Mouse (Mus musculus) left cerebral cortex, postnatal 10 days (tissue): ENCODE results near the gene Iqschfp. TPM values are rescaled to one million over a fixed set of nuclear protein-coding genes. Genes with fewer than 3 reads are reported as not detected.
A peak's percentile ranks its signal among the peaks of the same experiment; 100 is the strongest.

ENCODE experiments used
- DNase-seq, 2 experiments: peaks; one replicate each; pipeline ENCODE4 v3.0.0; 2021 to 2022; ENCODE audit warnings: low spot score in 2 of 2, mixed read lengths in 1 of 2; ENCODE audit errors: extremely low spot score in 1 of 2
- intact Hi-C: fragments of 180-260 bp; cut with DNase I; formaldehyde crosslinking; loops from one replicate; pipeline ENCODE4 v1.15.1; 2025
- total RNA-seq, 2 experiments: library from RNA; stranded (reverse); gene quantifications; 2 replicates each; pipeline ENCODE4 v1.2.3; 2021

The Iqschfp gene
- total RNA-seq, 2 experiments from 2014 or later, result 9.6 to 11.7 TPM

DNA sequence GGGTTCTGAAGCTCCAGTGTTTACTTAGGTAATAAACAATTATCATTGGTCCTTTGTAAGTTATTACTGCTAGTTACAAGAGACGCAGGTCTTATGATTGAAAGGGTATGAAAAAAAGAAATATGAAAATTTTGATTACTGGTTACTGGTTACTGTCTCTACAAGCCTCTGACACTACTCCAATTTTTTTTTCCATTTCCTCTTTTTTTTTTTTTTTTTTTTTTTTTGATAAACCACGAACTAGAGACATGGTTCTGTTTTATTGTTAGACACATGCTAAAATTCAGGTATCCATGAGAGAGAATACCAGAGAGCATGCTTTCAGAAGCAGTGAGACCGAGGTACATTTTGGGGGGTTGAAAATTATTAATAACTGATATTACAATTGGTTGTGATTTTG, 43.8 kb downstream of the Iqschfp start:
- DNase-seq, result no peak
- intact Hi-C loops, result no loop called here

DNA sequence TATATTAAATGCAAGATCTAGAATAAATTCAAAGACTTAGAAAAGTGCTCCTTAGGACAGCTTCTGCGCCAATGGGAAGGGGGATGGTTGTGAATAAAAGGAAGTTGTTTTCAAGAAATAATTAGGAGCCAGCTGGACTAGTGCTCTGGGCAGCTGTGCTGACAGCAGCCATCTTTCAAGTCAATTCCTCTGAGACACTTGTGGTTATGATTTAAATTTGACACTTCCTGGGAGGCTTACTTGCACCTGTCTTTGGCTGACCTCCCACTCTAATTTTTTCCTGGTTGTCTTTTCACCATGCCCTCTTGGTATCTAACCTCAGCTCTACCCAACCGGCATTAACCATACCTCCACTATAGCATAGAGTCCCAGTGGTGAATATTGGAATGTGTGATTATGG, 55.0 kb downstream of the Iqschfp start:
- DNase-seq, result no peak
- intact Hi-C loops, result no loop called here

DNA sequence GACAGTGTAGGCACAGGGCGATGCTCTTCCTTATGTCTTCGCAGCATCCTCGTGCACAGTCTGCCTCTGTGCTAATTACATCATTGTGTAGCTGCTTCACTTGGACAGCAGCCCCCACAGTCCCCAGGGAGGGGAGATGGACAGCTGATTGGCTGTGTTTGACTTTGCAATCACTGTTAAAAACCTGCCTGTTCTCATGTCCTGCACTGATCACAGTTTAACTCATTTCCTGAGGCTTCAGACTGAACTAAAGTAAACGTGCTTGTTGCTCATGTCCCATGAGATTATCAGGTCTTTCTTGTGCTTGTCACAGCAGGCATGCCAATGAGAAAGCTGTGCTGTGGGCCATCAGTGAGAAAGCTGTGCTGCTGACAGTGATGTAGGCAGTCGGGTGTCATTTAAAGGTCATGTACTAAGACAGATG, 60.5 kb downstream of the Iqschfp start:
- no peak for DNase-seq

DNA sequence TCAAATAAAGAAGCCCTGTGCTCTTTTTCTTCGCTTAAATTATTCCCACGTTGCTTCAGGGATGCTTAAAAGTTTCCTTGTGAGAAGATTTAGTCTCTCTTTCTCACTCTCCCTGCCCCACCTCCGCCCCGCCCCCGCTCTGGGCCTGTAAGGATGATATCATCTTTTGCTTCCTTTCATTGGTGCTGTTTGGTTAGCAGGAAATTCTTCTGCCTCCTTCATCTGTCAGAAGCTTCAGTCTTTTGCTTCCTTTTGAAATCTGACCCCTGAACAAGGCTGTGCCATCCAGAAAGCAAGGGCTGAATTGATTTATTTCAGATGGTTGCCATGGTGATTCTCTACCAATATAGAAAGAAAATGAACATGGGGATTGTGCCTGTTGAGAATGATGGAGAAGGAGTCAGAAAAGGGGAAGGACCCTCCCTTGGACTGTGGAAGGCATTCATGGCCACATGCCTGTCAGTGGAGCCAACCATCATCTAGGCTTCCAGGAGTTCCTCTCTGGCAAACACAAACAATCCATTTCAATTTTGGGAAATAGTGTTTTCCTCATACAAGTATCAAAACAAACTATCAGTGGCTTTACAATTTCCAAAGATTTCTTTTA, 62.5 kb downstream of the Iqschfp start:
- peak in 1 of 2 experiments; percentile 56 for DNase-seq
- intact Hi-C loops, result no loop called here

More for the DNA sequence above, 60.5 kb downstream of the Iqschfp start:
- intact Hi-C loops, result no loop called here

DNA sequence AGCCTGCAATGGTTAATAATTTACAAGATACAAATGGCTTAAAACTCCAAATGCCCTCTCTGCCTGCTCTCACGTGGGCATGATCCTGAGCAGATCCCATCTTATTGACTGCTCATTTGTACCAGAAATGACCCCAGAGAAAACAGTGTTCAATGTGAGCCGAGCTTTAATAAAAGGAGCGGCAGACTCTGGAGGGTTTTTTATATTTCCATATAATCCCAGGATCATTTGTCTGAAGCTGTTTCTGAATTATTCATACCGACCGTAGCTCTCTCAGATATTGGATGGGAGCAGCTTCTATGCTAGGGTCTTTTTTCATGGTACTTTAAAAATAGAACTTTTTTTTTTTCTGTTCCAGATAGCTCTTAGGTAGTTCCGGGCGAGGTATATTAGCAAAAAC, 67.6 kb downstream of the Iqschfp start:
- intact Hi-C loops, result no loop called here
- no peak for DNase-seq

DNA sequence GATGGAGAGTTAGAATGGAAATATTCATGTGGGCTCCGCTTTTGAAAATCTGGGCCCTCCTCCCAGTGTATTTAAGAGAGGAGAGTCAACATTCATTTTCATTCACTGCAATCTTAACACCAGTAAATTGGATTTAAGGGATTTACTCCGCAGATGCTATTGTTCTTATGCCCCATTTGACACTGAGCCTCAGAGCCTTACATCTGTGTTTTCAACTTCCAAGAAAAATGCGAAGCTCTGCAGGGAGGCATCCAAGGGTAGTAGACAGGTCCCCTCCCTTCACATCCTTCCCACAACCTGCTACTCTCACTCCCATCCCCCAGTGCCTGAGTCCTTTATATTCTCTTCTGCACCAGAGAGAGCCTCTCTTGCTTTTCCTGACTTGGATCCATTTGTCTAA, 68.1 kb downstream of the Iqschfp start:
- no peak for DNase-seq
- intact Hi-C loops, result no loop called here

GRCm38 (mm10) chr3:67960727-67961126, 68.7 kb downstream of the Iqschfp start:
- intact Hi-C loops, result no loop called here
- DNase-seq, result no peak

DNA sequence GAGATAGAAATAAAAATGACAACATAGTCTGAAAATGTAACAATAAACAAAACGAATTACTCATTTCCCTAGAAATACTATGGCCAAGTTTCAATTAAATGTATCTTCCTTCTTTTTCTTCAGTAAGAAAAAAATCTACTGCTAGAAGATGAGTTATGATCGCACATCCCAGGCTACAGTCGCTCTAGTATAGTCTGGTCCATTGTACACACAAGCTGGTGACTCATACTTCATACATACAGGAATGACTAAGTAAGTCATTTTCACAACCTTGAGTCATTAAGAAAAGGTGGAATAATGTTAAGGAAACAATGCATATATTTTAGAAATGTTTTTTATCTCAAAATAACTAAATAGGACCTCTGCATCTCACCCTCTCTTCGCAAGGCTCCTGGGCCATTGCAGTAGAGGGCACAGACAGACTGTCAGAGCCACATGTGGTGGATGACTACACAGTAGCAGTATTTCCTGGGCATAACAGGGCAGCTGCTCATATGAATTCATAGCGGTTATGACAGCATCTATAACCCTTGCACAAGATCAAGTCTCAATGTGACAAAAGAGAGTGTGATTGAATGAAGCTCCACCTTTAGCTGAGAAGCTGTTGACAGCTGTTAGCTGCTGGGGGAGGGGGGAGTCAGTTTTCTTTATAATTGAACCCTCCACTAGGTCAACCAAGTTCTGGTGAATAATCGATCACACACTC, 70.1 kb downstream of the Iqschfp start:
- intact Hi-C loops, result no loop called here
- no peak for DNase-seq

DNA sequence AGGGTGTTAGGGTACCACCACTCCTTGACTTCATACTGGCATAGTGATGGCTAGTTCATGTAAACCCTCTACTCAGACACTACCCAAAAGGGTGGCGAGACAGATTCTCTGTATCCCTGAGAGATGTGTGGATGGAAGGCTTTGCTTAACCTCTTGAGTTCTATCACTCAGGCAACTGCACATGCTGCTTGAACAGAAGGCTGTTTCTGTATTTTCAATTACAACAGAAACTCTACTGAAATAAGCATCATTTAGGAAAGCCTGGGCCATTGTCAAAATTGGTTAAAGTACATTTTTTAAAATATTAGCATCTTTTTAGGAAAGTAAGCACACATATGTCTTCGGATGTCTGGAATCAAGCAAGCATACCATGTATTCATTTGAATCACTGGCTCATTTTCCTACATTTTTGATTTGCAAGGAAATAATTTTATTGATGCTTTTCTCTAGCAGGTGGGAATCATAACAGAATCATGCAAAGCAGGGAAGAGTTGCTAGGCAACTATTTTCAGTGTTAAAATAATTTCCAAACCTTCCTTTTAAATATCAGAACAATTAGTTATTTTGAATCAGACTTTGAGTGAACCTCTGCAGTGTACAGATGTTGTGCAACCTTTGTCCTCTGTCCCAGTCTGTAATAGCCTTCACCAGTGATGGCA, 82.4 kb downstream of the Iqschfp start:
- no peak for DNase-seq
- intact Hi-C loops, result no loop called here

DNA sequence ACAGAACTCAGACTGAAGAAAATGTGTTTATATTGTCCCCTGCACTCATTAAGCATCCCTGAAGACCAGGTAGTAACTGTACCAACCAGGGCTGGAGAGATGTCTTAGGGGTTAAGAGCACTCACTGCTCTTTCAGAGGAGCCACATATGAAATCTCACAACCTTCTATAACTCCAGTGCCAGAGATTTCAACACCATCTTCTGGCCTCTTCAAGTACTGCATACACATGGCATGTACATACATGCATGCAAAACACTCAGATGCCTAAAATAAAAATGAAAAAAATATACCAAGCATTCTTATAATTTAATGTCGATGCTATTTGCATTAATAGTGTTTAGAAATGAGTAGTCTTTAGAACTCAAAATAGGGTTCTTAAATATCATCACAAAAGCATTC, 88.0 kb downstream of the Iqschfp start:
- intact Hi-C loops, result no loop called here
- DNase-seq, result no peak

- intact Hi-C loops, result no loop called here
- no peak for DNase-seq
Measured at GRCm38 (mm10) chr3:67983329-67983728, 91.3 kb downstream of the Iqschfp start.

DNA sequence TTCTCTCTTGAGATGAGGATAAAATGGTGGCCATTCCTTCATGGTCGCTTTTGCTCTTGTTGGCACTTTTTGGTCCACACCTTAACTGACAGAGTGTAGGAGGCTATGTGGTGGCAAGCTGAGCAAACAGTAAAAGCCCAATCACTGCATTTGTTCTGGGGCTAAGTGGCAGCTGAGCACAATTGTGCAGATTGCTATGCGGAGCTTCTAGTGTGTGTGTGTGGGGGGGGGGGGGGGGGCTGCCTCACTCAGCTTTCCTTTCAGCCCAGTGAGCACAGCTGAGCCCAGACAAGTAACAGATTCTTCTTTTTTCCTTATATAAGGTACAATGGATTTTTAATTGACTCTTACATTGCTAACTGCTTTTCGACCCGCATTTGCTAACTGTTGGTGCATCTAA, 110.4 kb downstream of the Iqschfp start:
- intact Hi-C loops, result no loop called here
- no peak for DNase-seq

DNA sequence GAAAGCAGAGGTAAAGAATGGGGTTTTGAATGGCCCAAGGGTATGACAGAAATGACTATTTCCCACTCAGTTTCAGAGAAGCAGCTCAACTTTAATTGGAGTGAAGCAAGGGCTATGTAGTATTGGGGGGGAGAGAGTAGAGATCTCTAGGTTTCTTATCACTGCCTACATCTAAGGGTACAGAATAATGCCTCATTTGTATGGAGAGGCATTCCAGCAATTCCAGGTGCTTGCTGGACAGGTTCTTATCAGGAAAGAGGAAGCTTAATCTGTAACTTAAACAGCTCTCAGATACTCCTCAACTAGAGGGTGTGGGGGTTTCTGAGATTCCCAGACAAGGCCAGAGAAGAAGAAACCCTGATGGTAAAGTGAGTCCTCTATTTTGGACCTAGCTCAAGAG, 120.3 kb downstream of the Iqschfp start:
- no peak for DNase-seq
- intact Hi-C loops, result no loop called here

GRCm38 (mm10) chr3:68015786-68016185, 123.8 kb downstream of the Iqschfp start:
- no peak for DNase-seq
- intact Hi-C loops, result no loop called here

DNA sequence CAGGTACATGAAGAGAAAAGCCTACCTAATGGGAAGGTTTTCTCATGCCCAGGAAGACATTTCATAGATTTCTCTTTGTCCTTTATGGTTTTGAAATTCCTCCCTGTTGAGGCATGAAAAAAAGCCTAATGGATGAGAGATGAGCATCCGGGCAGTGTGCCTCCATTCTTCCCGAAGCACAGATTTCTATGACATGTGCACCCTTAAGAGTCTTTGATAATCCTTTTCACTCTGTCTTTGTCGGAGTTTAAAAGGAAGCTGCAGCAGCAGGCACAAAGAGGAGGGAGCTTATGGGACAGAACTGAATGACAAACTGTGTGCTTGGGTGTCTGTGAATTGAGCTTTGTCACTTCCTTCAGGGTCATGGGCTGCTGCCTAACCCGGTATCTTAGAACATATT, 127.4 kb downstream of the Iqschfp start:
- DNase-seq, result no peak
- intact Hi-C loops, result no loop called here

DNA sequence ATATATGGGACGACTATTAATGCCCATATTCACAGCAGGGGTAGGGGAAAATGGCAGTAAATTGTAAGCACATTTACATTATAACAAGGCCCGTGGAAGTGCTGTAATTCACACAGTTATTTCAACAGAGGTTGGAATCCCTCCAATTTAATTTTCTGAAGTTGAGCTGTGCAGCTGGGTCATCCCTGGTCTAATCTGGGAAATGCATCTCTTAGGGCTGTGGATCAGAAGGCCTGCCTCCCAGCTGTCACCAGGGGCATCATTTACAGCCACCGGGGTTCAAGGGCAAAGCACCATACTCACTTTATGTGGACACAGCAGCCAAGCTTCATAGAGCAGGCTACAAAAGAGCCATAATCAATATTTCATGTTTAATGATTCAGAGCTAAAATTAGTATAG, 144.1 kb downstream of the Iqschfp start:
- DNase-seq, result no peak
- intact Hi-C loops, result no loop called here

- DNase-seq, result no peak
- intact Hi-C loops, result loop anchor here (10.0 kb wide), 1 partner anchor 148 kb away; the partner anchor contains the start of genes Iqcj and Iqschfp
Measured at GRCm38 (mm10) chr3:68042951-68043350, 150.9 kb downstream of the Iqschfp start.

- intact Hi-C loops, result loop anchor here (2.0 to 10.0 kb wide), 3 partner anchors 151 to 533 kb away; partner anchors contain the start of genes Iqcj and Iqschfp
- DNase-seq, result peak in 1 of 2 experiments; percentile 65
Measured at GRCm38 (mm10) chr3:68045475-68046416, 153.7 kb downstream of the Iqschfp start.

- intact Hi-C loops, result no loop called here
- DNase-seq, result no peak
Measured at GRCm38 (mm10) chr3:68053538-68053937, 161.5 kb downstream of the Iqschfp start.
